Mouse (Mus musculus) bone marrow, adult 2 months (tissue): ENCODE results near the gene Tmem192.

ENCODE experiments used
- CTCF ChIP-seq: fragments of 200-500 bp; IDR thresholded peaks from 2 replicates; pipeline ENCODE4 v1.5.1; 2011; ENCODE audit warnings: low read length, control low read depth; ENCODE audit not compliant: control insufficient read depth, insufficient read depth
- POLR2A ChIP-seq: fragments of 200-500 bp; IDR thresholded peaks from 2 replicates; pipeline ENCODE4 v1.6.1; 2011; ENCODE audit warnings: low read depth, mild to moderate bottlenecking, control low read depth, low read length, borderline replicate concordance; ENCODE audit not compliant: control insufficient read depth

DNA sequence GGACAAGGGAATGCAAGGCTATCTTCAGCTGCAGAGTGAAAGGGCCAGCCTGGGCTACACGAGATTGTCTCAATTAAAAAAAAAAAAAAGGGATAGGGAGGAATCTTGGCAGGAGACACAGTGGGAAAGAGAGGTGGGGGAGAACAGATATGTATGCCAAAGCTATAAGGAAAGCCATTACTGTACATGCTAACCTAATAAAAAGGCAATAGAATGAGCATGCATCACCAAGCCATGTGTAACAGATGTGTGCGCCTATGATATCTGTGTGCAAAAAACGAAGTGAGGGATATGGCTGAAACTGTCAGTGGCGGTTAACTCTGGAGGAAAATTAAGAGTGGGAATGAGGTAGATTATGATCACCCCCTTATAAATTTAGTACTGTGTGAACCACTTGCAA lies 21.2 kb upstream of the Tmem192 start:
- TF ChIP-seq POLR2A (no peak), CTCF (no peak)
